Comparison of ENCODE assay signal across 28 mouse cellular contexts in the genomic region with DNA sequence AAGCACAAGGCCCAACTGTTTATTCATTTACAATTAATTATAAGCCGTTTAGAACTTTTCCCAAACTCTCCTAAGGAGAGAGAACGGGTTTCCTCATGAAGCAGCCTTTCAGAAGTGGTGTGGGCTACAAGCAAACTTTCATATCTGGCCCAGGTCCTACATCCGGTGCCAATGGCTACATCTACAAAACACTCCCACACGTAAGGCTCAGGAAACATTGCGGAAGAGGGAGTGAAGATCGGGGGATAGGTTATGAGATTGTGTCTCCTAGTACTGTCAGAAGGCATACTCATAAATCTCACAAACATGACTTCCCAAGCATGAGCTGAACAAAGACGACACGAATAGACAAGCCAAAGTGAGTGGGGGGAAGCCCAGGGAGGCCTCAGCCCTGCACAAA. TPM values are rescaled to one million over a fixed set of nuclear protein-coding genes. Genes with fewer than 3 reads are reported as not detected.
DNase-seq lines count a peak whose midpoint lies in the region; ATAC-seq and TF ChIP-seq lines count a peak whose summit lies in the region.
"Had no signal": no experiment of that assay in that cellular context is flagged by ENCODE, and none has a peak within 500 bp of the region (broad histone marks: within the 10 kb centered on the region; RNA-seq: fewer than 3 reads in every experiment).

No protein-coding gene starts in this region.

- no peak for TF ChIP-seq CTCF in kidney, postnatal 0 days (IDR thresholded peaks at IDR 0.05; ENCODE audit: low read depth)

- DNase-seq in embryonic facial prominence, embryonic 14.5 days (ENCODE audit: low spot score): no peak
- no peak for DNase-seq in embryonic facial prominence, embryonic 10.5 days (ENCODE audit: low spot score)
- peak; percentile 66 for DNase-seq in heart, embryonic 10.5 days (ENCODE audit: low spot score)
- DNase-seq in heart, postnatal 36 days: no peak
- DNase-seq in kidney, postnatal 0 days (ENCODE audit: low spot score): peak; percentile 54
- peak; percentile 23 for DNase-seq in adipocyte (ENCODE audit: low spot score)
- DNase-seq: adrenal gland, postnatal 10 days; adrenal gland, postnatal 36 days; B cell, adult 2 months; cerebellum, adult 2 months; cerebellum, adult 9-11 months; cerebellum, postnatal 25 days; gastrocnemius, postnatal 25 days; heart, adult 2 months; heart, postnatal 4 days had no signal

- no peak overlapping the region for H3K4me2 ChIP-seq in embryonic facial prominence, embryonic 14.5 days (ENCODE audit: low read depth, low read length)
- no peak overlapping the region for H3K4me2 ChIP-seq in kidney, postnatal 0 days (ENCODE audit: low read length)
- no peak overlapping the region for H3K4me2 ChIP-seq in kidney, embryonic 16.5 days (replicated peaks; ENCODE audit: low read depth, low read length)
- H3K4me2 ChIP-seq: embryonic facial prominence, embryonic 13.5 days; heart, embryonic 11.5 days; hindbrain, embryonic 14.5 days had no signal

- peak overlapping the region; percentile 22; the same call in 1 of the 2 replicates for H3K9ac ChIP-seq in embryonic facial prominence, embryonic 14.5 days (ENCODE audit: low read depth, low read length)
- H3K9ac ChIP-seq in kidney, postnatal 0 days (ENCODE audit: low read depth, low read length): no peak overlapping the region
- H3K9ac ChIP-seq in kidney, embryonic 16.5 days (replicated peaks; ENCODE audit: low read length): no peak overlapping the region
- H3K9ac ChIP-seq: embryonic facial prominence, embryonic 13.5 days; hindbrain, embryonic 14.5 days had no signal

- WGBS in embryonic facial prominence, embryonic 14.5 days: 78% methylated on average over 8 of the region's 8 CpGs
- WGBS in embryonic facial prominence, embryonic 10.5 days: 86% methylated on average over 8 of the region's 8 CpGs
- 79% methylated on average over 8 of the region's 8 CpGs for WGBS in heart, embryonic 10.5 days
- 14% methylated on average over 8 of the region's 8 CpGs for WGBS in kidney, postnatal 0 days
- WGBS in kidney, embryonic 16.5 days: 21% methylated on average over 8 of the region's 8 CpGs

- no peaks in the 10 kb centered on the region for H3K9me3 ChIP-seq in embryonic facial prominence, embryonic 14.5 days (ENCODE audit: control insufficient read depth, low read length)
- H3K9me3 ChIP-seq in embryonic facial prominence, embryonic 10.5 days: no peaks in the 10 kb centered on the region
- no peaks in the 10 kb centered on the region for H3K9me3 ChIP-seq in heart, embryonic 10.5 days
- no peaks in the 10 kb centered on the region for H3K9me3 ChIP-seq in kidney, postnatal 0 days (replicated peaks; ENCODE audit: low read length)
- H3K9me3 ChIP-seq in kidney, embryonic 16.5 days (ENCODE audit: low read length): no peaks in the 10 kb centered on the region
- H3K9me3 ChIP-seq: embryonic facial prominence, embryonic 13.5 days; forebrain, embryonic 10.5 days; G1E had no signal

- no peaks in the 10 kb centered on the region for H3K27me3 ChIP-seq in embryonic facial prominence, embryonic 14.5 days (replicated peaks; ENCODE audit: control insufficient read depth, insufficient read depth, low read length)
- H3K27me3 ChIP-seq in embryonic facial prominence, embryonic 10.5 days (replicated peaks; ENCODE audit: low read depth, poor library complexity, severe bottlenecking): no peaks in the 10 kb centered on the region
- no peaks in the 10 kb centered on the region for H3K27me3 ChIP-seq in heart, embryonic 10.5 days (ENCODE audit: insufficient read depth, poor library complexity, severe bottlenecking)
- no peaks in the 10 kb centered on the region for H3K27me3 ChIP-seq in kidney, postnatal 0 days (ENCODE audit: insufficient read depth, low read length)
- H3K27me3 ChIP-seq in kidney, embryonic 16.5 days (ENCODE audit: insufficient read depth, low read length): no peaks in the 10 kb centered on the region
- H3K27me3 ChIP-seq: embryonic facial prominence, embryonic 13.5 days; Patski had no signal

- ATAC-seq in embryonic facial prominence, embryonic 14.5 days (ENCODE audit: low read depth): no peak
- ATAC-seq in kidney, postnatal 0 days (replicated peaks; ENCODE audit: low FRiP score, low read depth): no peak
- ATAC-seq in kidney, embryonic 16.5 days (ENCODE audit: low FRiP score, low TSS enrichment): no peak; the same call in 1 of the 2 replicates
- ATAC-seq: forebrain, embryonic 14.5 days; hindbrain, postnatal 0 days; inflammation-experienced regulatory T-cells, adult 6 months; intestine, embryonic 16.5 days; Patski had no signal

- H3K27ac ChIP-seq in embryonic facial prominence, embryonic 14.5 days (replicated peaks; ENCODE audit: low read depth, low read length): no peak overlapping the region
- H3K27ac ChIP-seq in embryonic facial prominence, embryonic 10.5 days (replicated peaks): no peak overlapping the region
- H3K27ac ChIP-seq in heart, embryonic 10.5 days: no peak overlapping the region
- peak overlapping the region; percentile 31; the same call in 1 of the 2 replicates for H3K27ac ChIP-seq in kidney, postnatal 0 days
- H3K27ac ChIP-seq in kidney, embryonic 16.5 days (ENCODE audit: low read length): no peak overlapping the region
- H3K27ac ChIP-seq: embryonic facial prominence, embryonic 13.5 days; forebrain, embryonic 10.5 days; heart, adult 2 months; hindbrain, embryonic 14.5 days; hindbrain, postnatal 0 days had no signal

- no peak overlapping the region for H3K4me3 ChIP-seq in embryonic facial prominence, embryonic 14.5 days (ENCODE audit: low read depth, low read length)
- H3K4me3 ChIP-seq in embryonic facial prominence, embryonic 10.5 days: no peak overlapping the region
- no peak overlapping the region for H3K4me3 ChIP-seq in heart, embryonic 10.5 days
- H3K4me3 ChIP-seq in kidney, postnatal 0 days (replicated peaks; ENCODE audit: low read depth, low read length): no peak overlapping the region
- H3K4me3 ChIP-seq in kidney, embryonic 16.5 days (ENCODE audit: low read length): no peak overlapping the region
- H3K4me3 ChIP-seq: embryonic facial prominence, embryonic 13.5 days; forebrain, embryonic 10.5 days; heart, adult 2 months had no signal

- no peaks in the 10 kb centered on the region for H3K36me3 ChIP-seq in embryonic facial prominence, embryonic 14.5 days (ENCODE audit: control insufficient read depth, insufficient read depth, low read length)
- no peaks in the 10 kb centered on the region for H3K36me3 ChIP-seq in embryonic facial prominence, embryonic 10.5 days (replicated peaks)
- no peaks in the 10 kb centered on the region for H3K36me3 ChIP-seq in heart, embryonic 10.5 days
- no peaks in the 10 kb centered on the region for H3K36me3 ChIP-seq in kidney, postnatal 0 days (ENCODE audit: insufficient read depth, low read length)
- H3K36me3 ChIP-seq in kidney, embryonic 16.5 days (ENCODE audit: insufficient read depth, low read length): no peaks in the 10 kb centered on the region
- H3K36me3 ChIP-seq: embryonic facial prominence, embryonic 13.5 days; forebrain, embryonic 10.5 days; G1E had no signal

- intact Hi-C loops in heart, postnatal 36 days (cut with DNase I): no loop called here

- no peaks in the 10 kb centered on the region for H3K4me1 ChIP-seq in embryonic facial prominence, embryonic 14.5 days (ENCODE audit: control insufficient read depth, insufficient read depth, low read length)
- peaks cover 20% of the 10 kb centered on the region for H3K4me1 ChIP-seq in embryonic facial prominence, embryonic 10.5 days
- peaks cover 13% of the 10 kb centered on the region for H3K4me1 ChIP-seq in heart, embryonic 10.5 days
- 0 out of 2 replicates have a peak, but pooled peaks cover 5% of the 10 kb centered on the region for H3K4me1 ChIP-seq in kidney, postnatal 0 days (replicated peaks; ENCODE audit: insufficient read depth, low read length)
- peaks cover 31% of the 10 kb centered on the region for H3K4me1 ChIP-seq in kidney, embryonic 16.5 days (ENCODE audit: insufficient read depth, low read length)

RNA-seq across cellular contexts. Expression of gene BC017158, which starts 13.8 kb away (rescaled TPM):
- 23.6 and 26.1 TPM in 2 replicates for polyA plus RNA-seq in embryonic facial prominence, embryonic 14.5 days (2014; fragmentation: Nextera tagmentation; extraction: Ambion mirVana)
- polyA plus RNA-seq in embryonic facial prominence, embryonic 10.5 days (2016; fragmentation: Nextera tagmentation; extraction: Ambion mirVana): 24.6 and 27.3 TPM in 2 replicates
- polyA plus RNA-seq in heart, embryonic 10.5 days (2016; fragmentation: Nextera tagmentation; extraction: Ambion mirVana): 20.3 and 25.1 TPM in 2 replicates
- 1 to 10 TPM; 5.2 to 6.3 TPM for total RNA-seq in heart, postnatal 36 days (2021)
- polyA plus RNA-seq in kidney, postnatal 0 days (2015; fragmentation: Nextera tagmentation; extraction: Ambion mirVana): 22.1 and 23.4 TPM in 2 replicates
- polyA plus RNA-seq in kidney, embryonic 16.5 days (2015; fragmentation: Nextera tagmentation; extraction: Ambion mirVana): 34.2 and 39.0 TPM in 2 replicates

RNA-seq across cellular contexts. Expression of gene Slc5a2, which starts 46.4 kb away (rescaled TPM):
- not detected in 2 replicates for polyA plus RNA-seq in embryonic facial prominence, embryonic 14.5 days (2014; fragmentation: Nextera tagmentation; extraction: Ambion mirVana)
- 0.10 and 0.28 TPM in 2 replicates for polyA plus RNA-seq in embryonic facial prominence, embryonic 10.5 days (2016; fragmentation: Nextera tagmentation; extraction: Ambion mirVana)
- polyA plus RNA-seq in heart, embryonic 10.5 days (2016; fragmentation: Nextera tagmentation; extraction: Ambion mirVana): 0.37 and 0.48 TPM in 2 replicates
- not detected for total RNA-seq in heart, postnatal 36 days (2021)
- 6.6 and 8.5 TPM in 2 replicates for polyA plus RNA-seq in kidney, postnatal 0 days (2015; fragmentation: Nextera tagmentation; extraction: Ambion mirVana)
- 15.0 and 15.6 TPM in 2 replicates for polyA plus RNA-seq in kidney, embryonic 16.5 days (2015; fragmentation: Nextera tagmentation; extraction: Ambion mirVana)
- total RNA-seq: adrenal gland, postnatal 36 days; gastrocnemius, adult 8-10 months; gastrocnemius, postnatal 25 days; heart, adult 2 months; heart, postnatal 4 days; hindbrain, postnatal 0 days had no signal
- polyA plus RNA-seq: forebrain, embryonic 10.5 days; forebrain, embryonic 14.5 days; hindbrain, embryonic 11.5 days; hindbrain, embryonic 14.5 days; inflammation-experienced regulatory T-cells, adult 6 months; intestine, embryonic 16.5 days had no signal

Comparison
In these comparisons a context has a peak if more than half of its experiments do, and no peak if none do; other contexts are left out.
1. DNase-seq: peak in heart, embryonic 10.5 days (single experiment), kidney, postnatal 0 days (single experiment) and adipocyte (single experiment); none in embryonic facial prominence, embryonic 14.5 days (single experiment), embryonic facial prominence, embryonic 10.5 days (single experiment) and heart, postnatal 36 days (0 of 2).